13 mouse cellular contexts compared by ENCODE assay signal in genomic region chr16:91192672-91193354, GRCm38 (mm10). TPM values are rescaled to one million over a fixed set of nuclear protein-coding genes. Genes with fewer than 3 reads are reported as not detected.
DNase-seq lines count a peak whose midpoint lies in the region; ATAC-seq lines count a peak whose summit lies in the region.
"Had no signal": no experiment of that assay in that cellular context is flagged by ENCODE, and none has a peak within 500 bp of the region (broad histone marks: within the 10 kb centered on the region; RNA-seq: fewer than 3 reads in every experiment).

No protein-coding gene starts in this region.

- H3K27me3 ChIP-seq in hindbrain, embryonic 10.5 days (ENCODE audit: insufficient read depth, poor library complexity, severe bottlenecking): peaks cover 87% of the 10 kb centered on the region
- peaks cover 9% of the 10 kb centered on the region; the same call in 1 of the 2 replicates for H3K27me3 ChIP-seq in midbrain, embryonic 14.5 days (ENCODE audit: control insufficient read depth, insufficient read depth, low read length)
- H3K27me3 ChIP-seq: liver, embryonic 15.5 days had no signal

- peak; percentile 50; the same call in 1 of the 2 replicates for ATAC-seq in midbrain, embryonic 14.5 days (ENCODE audit: low FRiP score, low TSS enrichment)
- no peak for ATAC-seq in megakaryocyte progenitor cell, adult 5-6 weeks (replicated peaks; ENCODE audit: poor library complexity)

- 18% methylated on average over 15 of the region's 15 CpGs for WGBS in hindbrain, embryonic 10.5 days
- WGBS in midbrain, embryonic 14.5 days: 4% methylated on average over 15 of the region's 15 CpGs

- H3K36me3 ChIP-seq in hindbrain, embryonic 10.5 days: no peaks in the 10 kb centered on the region
- no peaks in the 10 kb centered on the region for H3K36me3 ChIP-seq in midbrain, embryonic 14.5 days (ENCODE audit: control insufficient read depth, insufficient read depth, low read length)
- H3K36me3 ChIP-seq: liver, embryonic 15.5 days had no signal

- H3K4me2 ChIP-seq in midbrain, embryonic 14.5 days (ENCODE audit: low read length): peak overlapping the region; percentile 9
- H3K4me2 ChIP-seq: liver, embryonic 15.5 days had no signal

- peaks cover 29% of the 10 kb centered on the region for H3K4me1 ChIP-seq in hindbrain, embryonic 10.5 days (replicated peaks)
- 0 out of 2 replicates have a peak, but pooled peaks cover 7% of the 10 kb centered on the region for H3K4me1 ChIP-seq in midbrain, embryonic 14.5 days (ENCODE audit: control insufficient read depth, insufficient read depth, low read length)
- H3K4me1 ChIP-seq: liver, embryonic 15.5 days had no signal

- H3K9me3 ChIP-seq in hindbrain, embryonic 10.5 days: peaks cover 16% of the 10 kb centered on the region
- H3K9me3 ChIP-seq in midbrain, embryonic 14.5 days (ENCODE audit: control insufficient read depth, low read length): no peaks in the 10 kb centered on the region
- H3K9me3 ChIP-seq: liver, embryonic 15.5 days had no signal

- peak; percentile 20 for DNase-seq in R1 (ENCODE audit: low read depth, low spot score)
- peak; percentile 74 for DNase-seq in embryo, embryonic 10.5 days (ENCODE audit: low spot score)
- DNase-seq in hindbrain, embryonic 10.5 days (ENCODE audit: low spot score): peak; percentile 73
- peak; percentile 55 for DNase-seq in midbrain, embryonic 14.5 days
- no peak for DNase-seq in right cerebral cortex, postnatal 4 days
- DNase-seq in thymus, postnatal 4 days: no peak
- DNase-seq in cerebellum, postnatal 4 days (ENCODE audit: low spot score in 2 of 2): no peak
- DNase-seq: heart, adult 11 months; kidney, postnatal 14 days; thymus, adult 2 months had no signal

- peak overlapping the region; percentile 40; the same call in 1 of the 2 replicates for H3K27ac ChIP-seq in hindbrain, embryonic 10.5 days
- H3K27ac ChIP-seq in midbrain, embryonic 14.5 days (replicated peaks; ENCODE audit: low read depth, low read length): no peak overlapping the region
- H3K27ac ChIP-seq: liver, embryonic 15.5 days; macrophage had no signal

- peak overlapping the region; percentile 14; the same call in 1 of the 2 replicates for H3K4me3 ChIP-seq in hindbrain, embryonic 10.5 days
- no peak overlapping the region for H3K4me3 ChIP-seq in midbrain, embryonic 14.5 days (replicated peaks; ENCODE audit: low read depth, low read length)
- H3K4me3 ChIP-seq: liver, embryonic 15.5 days had no signal

- H3K9ac ChIP-seq in midbrain, embryonic 14.5 days (replicated peaks; ENCODE audit: low read length): no peak overlapping the region
- H3K9ac ChIP-seq: liver, embryonic 15.5 days had no signal

RNA-seq across cellular contexts. Expression of gene Olig2, which starts 32.4 kb away (rescaled TPM):
- 1.4 and 1.9 TPM in 2 replicates for polyA plus RNA-seq in hindbrain, embryonic 10.5 days (2016; fragmentation: Nextera tagmentation; extraction: Ambion mirVana)
- 5.6 and 7.8 TPM in 2 replicates for polyA plus RNA-seq in midbrain, embryonic 14.5 days (2014; fragmentation: Nextera tagmentation; extraction: Ambion mirVana)
- total RNA-seq in megakaryocyte progenitor cell, adult 5-6 weeks (2015): not detected in 2 replicates
- total RNA-seq in megakaryocyte progenitor cell, adult 5-6 weeks (2017): not detected in 2 replicates
- polyA plus RNA-seq: liver, embryonic 15.5 days; macrophage had no signal

Comparison
In these comparisons a context has a peak if more than half of its experiments do, and no peak if none do; other contexts are left out.
1. DNase-seq: peak in R1 (single experiment), embryo, embryonic 10.5 days (single experiment), hindbrain, embryonic 10.5 days (single experiment) and midbrain, embryonic 14.5 days (single experiment); none in right cerebral cortex, postnatal 4 days (single experiment), thymus, postnatal 4 days (single experiment) and cerebellum, postnatal 4 days (0 of 2).